Mouse (Mus musculus): ENCODE results near the gene Tspan1. TPM values are rescaled to one million over a fixed set of nuclear protein-coding genes. Genes with fewer than 3 reads are reported as not detected.

The Tspan1 gene
- polyA plus RNA-seq, 1 experiment: 0.16 TPM

DNA sequence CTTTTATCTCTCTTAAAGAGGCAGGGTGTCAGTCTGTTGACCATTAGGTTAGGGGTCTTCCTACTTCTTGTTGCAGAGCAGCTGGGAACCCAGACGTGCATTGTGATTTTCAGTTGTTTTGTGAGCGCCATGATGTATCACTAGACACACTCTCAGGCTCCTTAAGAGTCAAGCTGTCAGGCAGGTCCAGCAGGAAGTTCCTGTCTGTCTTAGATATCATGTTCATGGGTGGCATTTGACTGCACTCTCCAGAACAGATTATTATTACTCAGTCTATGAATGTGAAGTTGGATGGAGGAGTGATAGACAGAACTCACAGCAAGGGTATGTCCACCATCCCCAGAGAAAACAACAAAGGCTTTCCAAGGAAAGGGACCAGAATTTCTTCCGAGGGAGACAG, 37.0 kb upstream of the Tspan1 start:
- H3K36me3 ChIP-seq (ENCODE audit: control insufficient read depth, insufficient read depth): no peaks in the 10 kb centered on the region
- TF ChIP-seq REST (IDR thresholded peaks at IDR 0.05; ENCODE audit: insufficient read depth, insufficient read length) (no peak), CEBPB (IDR thresholded peaks at IDR 0.05; ENCODE audit: insufficient read depth, poor library complexity, severe bottlenecking) (no peak), USF1 (IDR thresholded peaks at IDR 0.05; ENCODE audit: low read depth) (no peak), SRF (IDR thresholded peaks at IDR 0.05; ENCODE audit: control insufficient read depth, insufficient read length, low read depth) (no peak), E2F4 (IDR thresholded peaks at IDR 0.05; ENCODE audit: insufficient read depth) (no peak), TCF12 (IDR thresholded peaks at IDR 0.05; ENCODE audit: insufficient read depth, poor library complexity, severe bottlenecking) (no peak), MAX (IDR thresholded peaks at IDR 0.05; ENCODE audit: low read depth) (no peak), MYOG (IDR thresholded peaks at IDR 0.05; ENCODE audit: control insufficient read depth in 1 of 3, insufficient read depth in 1 of 3, insufficient read length in 2 of 3, low read depth in 2 of 3) (no peak)
- H3ac ChIP-seq (ENCODE audit: control insufficient read depth, insufficient read length): no peak overlapping the region

DNA sequence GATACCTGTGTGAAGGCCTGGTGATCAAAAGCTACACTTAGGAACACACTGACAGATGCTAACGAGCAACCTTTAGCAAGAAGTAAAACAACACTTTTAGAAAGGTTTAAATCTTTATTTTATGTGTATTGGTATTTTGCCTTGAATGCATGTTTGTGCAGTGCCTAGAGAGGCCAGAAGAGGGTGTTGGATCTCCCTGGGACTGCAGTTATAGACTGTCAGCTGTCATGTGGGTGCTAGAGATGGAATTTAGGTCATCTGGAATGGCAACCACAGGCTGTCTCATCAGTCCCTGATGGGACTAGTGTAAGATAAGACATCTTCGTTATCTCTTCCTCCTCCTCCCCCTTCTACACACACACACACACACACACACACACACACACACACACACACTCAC, 31.0 kb upstream of the Tspan1 start:
- no peak overlapping the region for H3K4me3 ChIP-seq
- no peaks in the 10 kb centered on the region for H3K36me3 ChIP-seq (ENCODE audit: control insufficient read depth, insufficient read depth)
- TF ChIP-seq MYOG (IDR thresholded peaks at IDR 0.05; ENCODE audit: control insufficient read depth in 1 of 3, insufficient read depth in 1 of 3, insufficient read length in 2 of 3, low read depth in 2 of 3): peak in 2 of 3 experiments; percentile 71 to 88
- peak in 2 of 3 experiments; percentile 43 to 71 for TF ChIP-seq MYOD1 (IDR thresholded peaks at IDR 0.05; ENCODE audit: control insufficient read depth in 1 of 3, insufficient read length in 2 of 3, low read depth in 2 of 3)
- TF ChIP-seq TCF12 (IDR thresholded peaks at IDR 0.05; ENCODE audit: insufficient read depth, poor library complexity, severe bottlenecking): no peak
- TF ChIP-seq MAX (IDR thresholded peaks at IDR 0.05; ENCODE audit: low read depth): no peak
- no peak for TF ChIP-seq USF1 (IDR thresholded peaks at IDR 0.05; ENCODE audit: low read depth)
- no peak for TF ChIP-seq CEBPB (IDR thresholded peaks at IDR 0.05; ENCODE audit: insufficient read depth, poor library complexity, severe bottlenecking)
- TF ChIP-seq POLR2A (IDR thresholded peaks at IDR 0.05; ENCODE audit: insufficient read length, low read depth): no peak
- no peak overlapping the region for H3ac ChIP-seq (ENCODE audit: control insufficient read depth, insufficient read length)
- H3K4me2 ChIP-seq (ENCODE audit: low read depth): no peak overlapping the region
- H3K27me3 ChIP-seq (ENCODE audit: control insufficient read depth, insufficient read depth, insufficient read length): no peaks in the 10 kb centered on the region
- H3K79me2 ChIP-seq (ENCODE audit: control insufficient read depth, insufficient read depth): no peaks in the 10 kb centered on the region

More for the DNA sequence above, 37.0 kb upstream of the Tspan1 start:
- Histone ChIP-seq H3K4me3 (no peak overlapping the region), H3K79me2 (ENCODE audit: control insufficient read depth, insufficient read depth) (no peaks in the 10 kb centered on the region), H3K27me3 (ENCODE audit: control insufficient read depth, insufficient read depth, insufficient read length) (no peaks in the 10 kb centered on the region), H3K4me2 (ENCODE audit: low read depth) (no peak overlapping the region)

DNA sequence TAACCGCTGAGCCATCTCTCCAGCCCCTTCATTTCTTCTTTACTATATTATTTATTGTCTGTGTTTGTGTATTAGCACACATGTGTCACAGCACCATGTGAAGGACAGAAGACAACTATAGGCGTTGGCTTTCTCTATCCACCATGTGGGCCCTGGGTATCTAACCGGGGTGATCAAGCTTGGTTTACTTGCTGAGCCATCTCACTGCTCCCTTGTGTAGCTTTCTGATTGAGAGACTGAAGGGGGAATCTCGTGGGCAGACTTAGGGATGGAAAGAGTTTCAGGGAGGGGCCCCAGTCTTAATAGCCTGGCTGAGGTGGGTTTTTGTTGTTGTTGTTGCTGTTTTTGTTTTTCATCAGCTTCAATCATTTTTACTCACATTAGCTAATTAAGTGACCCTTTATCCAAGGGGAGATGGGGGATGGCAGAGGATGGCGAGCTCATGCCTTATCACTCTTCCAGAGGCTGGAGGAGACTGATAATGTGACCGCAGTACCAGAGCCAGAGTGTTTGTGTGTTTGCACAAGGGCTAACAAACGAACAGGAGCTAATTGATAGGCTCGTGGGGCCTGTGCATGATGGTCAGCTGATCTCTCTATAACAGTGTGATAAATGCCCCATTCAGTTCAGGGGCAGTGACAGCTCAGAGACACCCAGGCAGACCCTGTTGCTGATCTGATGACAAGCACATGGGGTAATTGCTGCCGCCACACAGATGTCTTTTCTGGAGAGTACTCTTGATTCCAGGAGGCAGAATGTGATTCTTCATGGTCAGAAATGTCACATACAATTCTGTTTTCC, 26.4 kb upstream of the Tspan1 start:
- H3ac ChIP-seq (ENCODE audit: control insufficient read depth, insufficient read length): no peak overlapping the region
- TF ChIP-seq TCF12 (IDR thresholded peaks at IDR 0.05; ENCODE audit: insufficient read depth, poor library complexity, severe bottlenecking) (no peak), MYOG (IDR thresholded peaks at IDR 0.05; ENCODE audit: control insufficient read depth in 1 of 3, insufficient read depth in 1 of 3, insufficient read length in 2 of 3, low read depth in 2 of 3) (no peak), POLR2A (IDR thresholded peaks at IDR 0.05; ENCODE audit: insufficient read length, low read depth) (no peak), TCF3 (IDR thresholded peaks at IDR 0.05; ENCODE audit: insufficient read length, low read depth) (no peak), MAX (IDR thresholded peaks at IDR 0.05; ENCODE audit: low read depth) (no peak), POLR2AphosphoS2 (IDR thresholded peaks at IDR 0.05; ENCODE audit: insufficient read length, low read depth) (no peak), CEBPB (IDR thresholded peaks at IDR 0.05; ENCODE audit: insufficient read depth, poor library complexity, severe bottlenecking) (no peak), MYOD1 (IDR thresholded peaks at IDR 0.05; ENCODE audit: control insufficient read depth in 1 of 3, insufficient read length in 2 of 3, low read depth in 2 of 3) (no peak), E2F4 (IDR thresholded peaks at IDR 0.05; ENCODE audit: insufficient read depth) (no peak), USF1 (IDR thresholded peaks at IDR 0.05; ENCODE audit: low read depth) (no peak), SRF (IDR thresholded peaks at IDR 0.05; ENCODE audit: control insufficient read depth, insufficient read length, low read depth) (no peak), REST (IDR thresholded peaks at IDR 0.05; ENCODE audit: insufficient read depth, insufficient read length) (no peak)
- H3K4me3 ChIP-seq: no peak overlapping the region
- H3K79me2 ChIP-seq (ENCODE audit: control insufficient read depth, insufficient read depth): no peaks in the 10 kb centered on the region
- no peaks in the 10 kb centered on the region for H3K27me3 ChIP-seq (ENCODE audit: control insufficient read depth, insufficient read depth, insufficient read length)
- no peak overlapping the region for H3K4me2 ChIP-seq (ENCODE audit: low read depth)
- H3K36me3 ChIP-seq (ENCODE audit: control insufficient read depth, insufficient read depth): no peaks in the 10 kb centered on the region

DNA sequence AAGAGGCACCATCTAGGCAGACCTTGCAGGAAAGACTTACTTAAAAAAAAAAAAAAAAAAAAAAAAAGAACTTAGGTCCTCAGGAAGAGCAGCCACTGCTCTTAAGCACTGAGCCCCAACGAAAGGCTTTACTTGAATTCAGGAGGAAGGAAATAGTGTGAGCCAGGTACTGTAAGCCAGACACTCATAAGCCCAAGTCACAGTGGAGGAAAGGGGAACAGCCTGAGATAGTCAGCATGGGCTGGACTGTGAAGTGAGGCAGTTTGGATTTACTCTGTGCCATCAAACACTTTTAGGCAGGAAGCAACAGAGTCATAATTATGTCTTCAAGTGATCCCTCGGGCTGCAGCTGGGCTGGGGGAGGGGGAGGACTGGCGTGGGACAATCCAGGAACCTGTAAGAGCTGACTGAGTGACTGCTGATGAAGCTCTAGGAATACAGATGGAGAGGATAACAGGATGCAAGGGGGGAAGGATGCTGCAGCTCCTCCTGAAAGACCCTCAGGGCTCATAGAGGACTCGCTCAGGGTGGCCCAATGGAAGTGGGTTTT, 25.0 kb upstream of the Tspan1 start:
- Histone ChIP-seq H3ac (ENCODE audit: control insufficient read depth, insufficient read length) (no peak overlapping the region), H3K4me2 (ENCODE audit: low read depth) (peak overlapping the region; percentile 14), H3K27me3 (ENCODE audit: control insufficient read depth, insufficient read depth, insufficient read length) (no peaks in the 10 kb centered on the region), H3K36me3 (ENCODE audit: control insufficient read depth, insufficient read depth) (no peaks in the 10 kb centered on the region), H3K79me2 (ENCODE audit: control insufficient read depth, insufficient read depth) (no peaks in the 10 kb centered on the region), H3K4me3 (no peak overlapping the region)
- TF ChIP-seq MAX (IDR thresholded peaks at IDR 0.05; ENCODE audit: low read depth) (no peak), POLR2A (IDR thresholded peaks at IDR 0.05; ENCODE audit: insufficient read length, low read depth) (no peak), SRF (IDR thresholded peaks at IDR 0.05; ENCODE audit: control insufficient read depth, insufficient read length, low read depth) (no peak), CEBPB (IDR thresholded peaks at IDR 0.05; ENCODE audit: insufficient read depth, poor library complexity, severe bottlenecking) (no peak), TCF12 (IDR thresholded peaks at IDR 0.05; ENCODE audit: insufficient read depth, poor library complexity, severe bottlenecking) (no peak), E2F4 (IDR thresholded peaks at IDR 0.05; ENCODE audit: insufficient read depth) (no peak), MYOG (IDR thresholded peaks at IDR 0.05; ENCODE audit: control insufficient read depth in 1 of 3, insufficient read depth in 1 of 3, insufficient read length in 2 of 3, low read depth in 2 of 3) (no peak)

All from myocyte (in vitro differentiated cells).